Mouse (Mus musculus): Measurements from ENCODE around the gene Gm10192.
"Not testable (repeated sequence)": the region's sequence is repeated elsewhere in the genome, so short reads cannot be mapped to it uniquely, and the experiment has no call there.

Gm10192 gene

GRCm38 (mm10) chr4:97183066-97183465, at the start of gene Gm10192:
Gene Gm10192 (minus strand): TSS chr4:97183166.
- DNase-seq = not testable (repeated sequence)

- no peak for DNase-seq
Measured at GRCm38 (mm10) chr4:97230411-97231104, 47.6 kb upstream of the Gm10192 start.

GRCm38 (mm10) chr4:97219701-97220100, 36.7 kb upstream of the Gm10192 start:
- DNase-seq = no peak

DNA sequence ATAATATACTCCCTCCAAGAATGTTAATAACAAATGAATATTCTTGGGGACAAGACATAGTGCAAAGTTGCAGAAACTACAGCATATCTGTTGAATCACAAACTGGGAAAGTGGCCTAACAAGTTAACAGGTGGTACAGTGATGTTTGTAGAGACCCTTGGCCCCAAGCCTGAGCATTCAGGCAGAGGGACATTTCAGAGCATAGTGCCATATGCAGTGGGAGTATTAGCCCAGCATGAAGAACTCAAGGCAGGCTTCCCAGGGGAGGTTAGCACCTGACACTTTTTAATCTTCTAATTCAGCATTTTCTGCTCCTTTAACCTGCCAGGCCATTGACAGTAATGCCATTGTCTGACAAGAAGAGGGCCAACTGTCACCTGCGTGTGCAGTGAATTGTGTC, 34.9 kb upstream of the Gm10192 start:
- DNase-seq = no peak

DNA sequence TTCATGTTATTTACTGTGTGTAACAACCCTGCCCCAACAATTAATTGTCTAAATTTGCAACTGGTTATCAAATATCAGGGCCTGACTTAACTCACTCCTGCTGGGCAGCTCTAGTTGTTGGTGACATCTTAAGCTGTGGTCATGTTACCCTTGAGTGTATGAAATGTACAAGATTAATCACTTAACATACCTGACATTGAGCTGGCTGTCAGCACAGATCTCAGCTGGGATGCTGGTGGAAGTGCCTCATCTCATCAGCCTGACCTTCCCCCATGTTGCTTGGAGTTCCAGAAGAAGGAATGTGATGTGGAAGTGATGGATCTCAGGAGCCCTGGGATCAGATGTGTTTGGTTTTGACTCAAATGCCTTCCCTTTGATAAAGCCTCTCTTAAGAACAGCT, 29.5 kb upstream of the Gm10192 start:
- no peak for DNase-seq

DNA sequence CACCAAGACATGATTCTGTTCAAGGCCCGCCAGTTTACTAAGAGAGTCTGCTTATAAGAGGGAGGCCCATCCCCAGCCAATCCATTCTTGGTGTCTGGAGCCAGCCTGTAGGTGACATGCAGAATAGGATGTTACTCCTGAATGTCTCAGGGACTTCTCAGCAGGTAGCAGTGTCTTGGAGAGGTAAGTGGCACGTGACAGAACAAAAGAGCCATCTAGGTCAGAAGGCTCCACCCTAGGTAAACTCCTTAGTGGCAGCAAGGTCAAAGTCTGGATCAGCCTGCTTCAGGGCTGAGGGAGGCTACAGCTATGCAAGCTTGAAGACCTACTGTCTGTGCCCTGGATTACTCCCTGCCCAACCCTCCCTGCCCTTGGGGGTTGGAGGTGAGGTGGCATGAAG, 20.0 kb upstream of the Gm10192 start:
- DNase-seq = not testable (repeated sequence)

DNA sequence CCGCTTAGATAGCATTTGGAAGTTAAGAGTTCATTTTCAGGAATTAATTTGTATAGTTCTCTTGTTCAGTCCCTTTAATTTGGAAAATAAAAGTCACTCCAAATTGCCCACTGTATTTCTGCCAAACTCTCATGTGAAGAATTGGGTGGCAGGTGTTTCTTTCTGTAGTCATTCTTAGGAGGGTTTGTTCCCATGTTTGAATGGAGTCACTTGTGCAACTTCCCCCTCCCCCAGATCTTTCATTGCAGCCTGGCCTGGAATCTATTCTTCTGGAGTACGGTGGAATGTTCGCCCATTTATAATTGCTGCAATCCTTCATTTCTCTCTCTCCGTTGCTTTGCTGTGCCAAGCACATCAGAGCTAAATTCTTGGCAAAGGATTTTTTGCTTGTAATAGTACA, 10.2 kb upstream of the Gm10192 start:
- no peak for DNase-seq

GRCm38 (mm10) chr4:97192601-97193000, 9.6 kb upstream of the Gm10192 start:
- DNase-seq = no peak

- no peak for DNase-seq
Measured at GRCm38 (mm10) chr4:97180396-97180795, 2.6 kb downstream of the Gm10192 start.

- DNase-seq = no peak
Measured at GRCm38 (mm10) chr4:97156841-97157345, 26.1 kb downstream of the Gm10192 start.

- DNase-seq = no peak
Measured at GRCm38 (mm10) chr4:97156084-97156483, 26.9 kb downstream of the Gm10192 start.

GRCm38 (mm10) chr4:97153554-97153953, 29.4 kb downstream of the Gm10192 start:
- DNase-seq = no peak

DNA sequence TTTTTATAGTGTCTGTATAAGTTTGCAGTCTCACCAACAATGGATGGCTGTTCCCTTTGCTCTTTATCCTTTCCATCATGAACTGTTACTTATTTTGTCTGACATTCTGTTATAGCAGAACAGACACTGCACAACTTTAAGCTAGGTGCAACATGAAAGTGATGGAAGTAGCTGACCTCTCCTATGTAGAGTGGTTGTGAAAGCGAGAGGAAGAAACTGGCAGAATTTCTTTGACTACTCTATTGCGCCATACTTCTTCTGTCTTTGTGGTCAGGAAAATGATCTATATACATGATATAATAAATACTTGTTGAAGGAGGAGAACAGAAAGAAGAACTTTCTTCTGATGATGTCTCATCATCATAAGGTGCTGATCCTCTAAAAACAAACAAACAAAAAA, 40.5 kb downstream of the Gm10192 start:
- DNase-seq = no peak
